Mouse (Mus musculus) kidney, postnatal 36 days (tissue): ENCODE results near the gene D130040H23Rik.
A peak's percentile ranks its signal among the peaks of the same experiment; 100 is the strongest.
"Not testable (repeated sequence)": the region's sequence is repeated elsewhere in the genome, so short reads cannot be mapped to it uniquely, and the experiment has no call there.

Source experiments
- DNase-seq, 2 experiments: peaks; one replicate each; pipeline ENCODE4 v3.0.0; 2021 to 2022; ENCODE audit warnings: mixed read lengths in 2 of 2

Gene D130040H23Rik

DNA sequence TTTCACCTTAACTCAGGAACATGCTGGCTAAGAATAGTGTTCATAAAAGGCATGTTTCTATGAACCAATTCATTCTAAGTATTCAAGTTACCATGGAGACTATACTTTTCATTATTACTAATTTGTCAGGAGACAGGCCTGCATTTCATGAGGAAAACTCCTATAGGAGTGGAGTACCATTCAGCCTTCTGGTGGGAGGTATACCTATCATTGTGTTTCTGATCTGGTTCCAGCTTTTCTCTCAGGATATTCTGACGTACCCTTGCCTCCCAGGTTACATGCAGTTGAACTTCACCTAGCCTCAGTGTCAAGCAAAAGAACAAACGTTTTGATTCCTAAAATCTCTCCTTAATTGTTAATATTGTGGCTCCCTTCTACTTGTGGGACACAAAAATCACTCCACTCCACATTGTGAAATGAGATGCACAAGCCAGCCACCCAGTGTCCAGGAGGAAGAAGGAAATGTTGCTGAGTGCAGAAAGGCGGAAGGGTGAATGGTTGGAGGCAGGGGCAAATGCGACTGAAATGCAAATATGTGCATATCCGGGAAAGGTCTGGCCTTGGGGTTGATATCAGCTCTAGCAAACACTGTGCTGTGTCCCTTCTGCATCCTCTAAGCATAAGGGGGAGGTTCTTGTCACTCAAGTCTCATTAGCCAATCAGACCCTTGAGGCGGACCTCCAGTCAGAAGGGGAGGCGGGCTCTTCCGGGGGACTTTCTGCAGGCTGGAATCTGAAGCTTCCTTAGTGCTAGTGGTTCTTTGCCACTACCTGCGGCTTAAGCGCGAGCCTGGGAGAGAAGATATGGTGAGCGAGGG, at the start of gene D130040H23Rik:
D130040H23Rik (plus strand) TSS at position 695 of the 817 bp plus-strand sequence.
- peak; percentile 74 to 75 for DNase-seq

DNA sequence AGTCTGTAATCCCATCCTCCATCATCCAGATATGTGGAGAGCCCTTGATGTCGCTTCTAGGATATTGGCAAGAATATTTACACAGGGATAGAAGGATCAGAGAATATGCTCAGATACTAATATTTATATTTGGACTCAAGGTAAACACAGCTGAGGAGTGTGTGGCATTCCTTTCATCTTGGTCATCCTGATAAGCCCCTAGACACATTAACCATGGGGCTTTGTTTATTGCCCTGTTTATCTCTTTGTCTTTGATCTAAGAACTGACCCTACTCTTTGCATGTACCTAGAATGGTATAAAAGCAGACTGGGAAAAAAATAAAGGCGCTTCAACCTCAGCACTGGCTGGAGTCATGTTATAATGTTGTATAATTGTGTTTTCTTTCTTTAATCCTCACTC, 28.3 kb upstream of the D130040H23Rik start:
- DNase-seq: no peak

DNA sequence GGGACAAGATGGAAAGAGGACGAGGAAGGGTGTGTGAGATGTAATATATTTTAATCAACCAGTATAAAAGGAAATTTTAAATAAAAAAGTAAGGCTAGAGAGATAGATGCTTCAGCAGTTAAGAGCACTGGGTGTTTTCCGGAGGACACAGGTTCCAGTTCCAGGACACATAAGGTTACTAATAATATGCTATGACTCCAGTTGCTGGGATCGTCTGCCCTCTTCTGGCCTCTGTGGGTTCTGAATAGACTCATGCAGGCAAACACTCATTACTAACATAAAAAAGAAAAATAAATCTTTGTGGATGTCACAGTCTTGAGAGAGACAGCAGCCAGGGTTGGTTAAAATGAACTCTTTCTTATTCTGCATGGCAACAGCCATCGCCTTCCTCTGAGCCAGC, 2.4 kb upstream of the D130040H23Rik start:
- DNase-seq: peak; percentile 8 to 43

GRCm38 (mm10) chr8:69271203-69271554, 299 bp downstream of the D130040H23Rik start:
- no peak for DNase-seq

DNA sequence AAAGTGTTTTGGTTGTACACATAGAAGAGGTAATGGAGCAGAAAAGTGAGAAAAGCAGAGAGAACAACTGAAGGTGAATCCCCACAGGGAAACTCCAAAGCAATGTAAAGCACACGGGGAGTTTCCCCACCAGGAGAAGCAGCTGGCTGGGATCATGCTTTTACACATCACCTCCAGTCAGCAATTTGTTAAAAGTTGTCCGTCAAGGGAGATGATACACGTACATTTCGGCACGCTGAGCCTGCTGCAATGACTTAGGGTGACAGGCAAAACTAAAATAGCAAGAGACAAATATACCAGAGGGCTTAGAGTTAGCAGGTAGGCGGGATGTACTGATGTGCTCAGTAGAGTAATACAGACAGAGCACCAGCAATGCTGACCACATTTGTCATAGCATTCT, 1.6 kb downstream of the D130040H23Rik start:
- no peak for DNase-seq

DNA sequence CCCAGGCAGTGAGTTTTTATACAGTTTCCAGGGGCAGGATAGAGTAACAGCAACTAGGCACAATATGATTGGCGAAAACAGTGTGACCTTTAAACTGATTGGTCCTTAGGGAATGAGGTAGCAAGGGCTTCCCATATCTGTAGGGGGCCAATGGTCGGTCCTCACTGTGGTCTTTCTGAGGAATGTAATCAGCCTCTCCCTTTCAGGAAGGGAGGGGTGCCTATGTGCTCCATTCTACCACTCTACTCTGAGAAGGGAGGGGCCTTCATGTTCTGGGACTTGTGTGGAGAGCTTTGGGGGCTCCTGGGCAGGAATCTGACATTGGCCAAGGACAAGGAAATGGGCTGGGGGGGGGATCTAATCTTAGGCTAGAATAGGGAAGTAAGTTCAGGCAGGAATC, 53.9 kb downstream of the D130040H23Rik start:
- DNase-seq: no peak

- peak; percentile 85 to 93 for DNase-seq
Measured at GRCm38 (mm10) chr8:69328301-69329288, 57.7 kb downstream of the D130040H23Rik start.

DNA sequence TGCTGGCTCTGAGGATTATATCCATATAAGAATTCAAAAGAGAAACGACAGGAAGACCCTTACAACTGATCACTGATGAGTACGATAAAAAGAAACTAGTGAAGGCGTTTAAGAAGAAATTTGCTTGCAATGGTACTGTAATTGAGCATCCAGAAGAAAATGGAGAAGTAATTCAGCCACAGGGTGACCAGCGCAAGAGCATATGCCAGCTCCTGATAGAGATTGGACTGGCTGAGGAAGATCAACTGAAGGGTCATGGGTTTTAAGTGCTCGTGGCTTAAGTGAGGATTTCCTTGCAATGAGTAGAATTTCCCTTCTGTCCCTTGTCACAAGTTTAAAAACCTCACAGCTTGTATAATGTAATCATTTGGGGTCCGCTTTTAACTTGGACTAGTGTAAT, 58.4 kb downstream of the D130040H23Rik start:
- DNase-seq: not testable (repeated sequence)
